Mouse (Mus musculus) thymus, postnatal 10 days (tissue): ENCODE results near the gene Nuak2.

Experiments used
- DNase-seq, 2 experiments: peaks; one replicate each; pipeline ENCODE4 v3.0.0; 2021; ENCODE audit warnings: low spot score in 2 of 2

Gene Nuak2

DNA sequence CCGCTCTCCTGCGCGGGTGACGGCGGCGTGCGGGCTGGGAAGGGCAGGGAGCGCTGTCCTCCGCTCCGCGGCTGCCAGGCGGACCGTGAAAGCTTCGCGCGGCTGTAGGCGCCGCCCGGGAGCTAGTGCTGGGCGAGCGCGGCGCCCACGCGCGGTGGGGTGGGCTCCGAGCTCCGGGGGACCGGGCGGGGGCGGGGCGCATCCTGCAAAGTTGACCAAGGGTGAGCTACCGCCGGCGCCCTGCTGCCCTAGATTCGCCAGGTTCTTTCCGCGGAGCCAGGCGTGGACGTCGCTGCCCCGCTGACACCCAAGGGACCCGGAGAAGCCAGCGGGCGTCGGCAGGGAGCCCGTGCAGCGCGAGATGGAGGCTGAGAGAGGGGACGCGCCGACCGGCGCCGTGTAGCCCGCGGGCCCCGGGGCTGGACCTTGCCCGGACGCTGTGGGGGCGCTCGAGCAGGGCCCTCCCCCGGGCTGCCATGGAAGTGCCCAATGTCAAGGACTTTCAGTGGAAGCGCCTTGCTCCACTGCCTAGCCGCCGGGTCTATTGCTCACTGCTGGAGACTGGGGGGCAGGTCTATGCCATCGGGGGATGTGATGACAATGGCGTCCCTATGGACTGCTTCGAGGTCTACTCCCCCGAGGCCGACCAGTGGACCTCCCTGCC is 17.0 kb upstream of the Nuak2 start:
- no peak for DNase-seq

DNA sequence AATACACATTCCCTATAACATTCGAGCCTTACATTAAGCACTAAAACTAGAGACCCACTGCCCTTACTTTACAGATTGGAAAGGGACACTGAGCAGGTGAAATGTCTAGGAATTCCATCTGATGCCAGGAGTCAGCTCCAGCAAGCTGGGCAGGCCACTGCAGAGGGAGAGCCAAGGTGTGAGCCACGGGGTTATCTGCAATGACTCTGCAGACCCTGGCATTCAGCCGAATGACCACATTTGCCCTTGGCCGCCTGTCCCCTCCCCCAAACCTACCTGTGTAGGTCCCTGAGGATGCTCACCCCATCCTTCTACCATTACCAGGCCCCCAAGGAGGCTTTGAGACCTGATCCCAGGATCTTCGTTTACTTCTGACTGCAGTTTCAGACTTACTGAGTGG is 16.2 kb upstream of the Nuak2 start:
- no peak for DNase-seq

GRCm38 (mm10) chr1:132301242-132301641 is 14.7 kb upstream of the Nuak2 start:
- DNase-seq, result no peak

GRCm38 (mm10) chr1:132302341-132302866 is 13.5 kb upstream of the Nuak2 start:
- DNase-seq, result no peak

- DNase-seq, result no peak
Measured at GRCm38 (mm10) chr1:132304618-132305214, 11.2 kb upstream of the Nuak2 start.

DNA sequence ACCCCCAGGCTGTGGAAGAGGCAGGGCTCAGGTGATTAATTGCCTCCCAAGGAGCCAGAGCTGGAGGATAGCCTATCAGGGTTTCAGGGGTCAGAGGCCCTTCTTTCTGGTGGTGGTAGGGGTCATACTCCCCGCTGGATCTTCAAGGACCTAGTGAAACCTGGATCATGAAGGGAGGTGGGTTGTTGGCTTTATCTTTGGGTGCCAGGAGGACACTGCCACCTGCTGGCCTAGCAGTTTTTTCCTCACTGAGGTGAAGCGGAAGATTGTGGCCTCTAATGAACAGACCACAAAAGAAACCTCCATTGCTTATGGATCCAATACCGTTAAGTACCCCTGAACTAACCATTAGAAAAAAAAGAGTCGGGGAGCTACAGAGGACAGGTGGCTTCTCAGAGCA is 9.8 kb upstream of the Nuak2 start:
- peak in 1 of 2 experiments; percentile 35 for DNase-seq

DNA sequence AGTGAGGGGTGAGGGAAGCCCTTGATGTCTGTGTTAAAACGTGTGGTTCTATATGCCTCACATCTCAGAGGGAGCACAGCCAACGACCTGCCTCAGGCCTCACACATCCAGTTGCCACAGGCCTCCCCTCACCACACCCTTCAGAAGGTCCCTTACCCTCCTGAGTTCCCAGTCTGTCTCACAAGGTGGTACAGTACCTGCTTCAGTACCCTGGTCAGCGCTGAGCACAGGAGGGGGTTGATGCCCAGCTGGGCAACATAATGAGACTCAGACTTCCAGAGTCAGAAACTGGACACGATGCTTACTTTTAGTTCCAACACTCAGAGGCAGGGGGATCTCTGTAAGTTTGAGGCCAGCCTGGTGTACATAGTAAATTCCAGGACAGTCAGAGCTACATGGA is 9.1 kb upstream of the Nuak2 start:
- no peak for DNase-seq

DNA sequence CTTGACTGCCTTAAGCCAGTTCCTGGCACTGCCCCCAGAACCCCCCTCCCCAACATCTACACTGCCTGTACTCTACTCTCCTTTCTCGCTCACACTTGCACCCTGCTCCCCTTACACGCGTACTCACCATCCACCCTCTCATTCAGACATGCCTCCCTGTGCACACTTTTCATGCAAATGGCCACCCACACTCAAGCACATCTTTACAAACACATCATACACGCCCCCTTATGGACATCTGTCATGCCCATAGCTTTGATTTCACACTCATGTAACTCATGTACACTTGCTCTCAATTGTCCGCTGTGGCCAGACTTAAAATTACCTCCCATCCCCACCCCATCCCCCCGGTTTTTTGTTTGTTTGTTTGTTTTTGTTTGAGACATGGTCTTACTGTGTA is 8.0 kb upstream of the Nuak2 start:
- DNase-seq, result no peak

GRCm38 (mm10) chr1:132308674-132309073 is 7.3 kb upstream of the Nuak2 start:
- no peak for DNase-seq

- no peak for DNase-seq
Measured at GRCm38 (mm10) chr1:132310754-132311153, 5.2 kb upstream of the Nuak2 start.

GRCm38 (mm10) chr1:132311174-132311859 is 4.6 kb upstream of the Nuak2 start:
- DNase-seq, result no peak

DNA sequence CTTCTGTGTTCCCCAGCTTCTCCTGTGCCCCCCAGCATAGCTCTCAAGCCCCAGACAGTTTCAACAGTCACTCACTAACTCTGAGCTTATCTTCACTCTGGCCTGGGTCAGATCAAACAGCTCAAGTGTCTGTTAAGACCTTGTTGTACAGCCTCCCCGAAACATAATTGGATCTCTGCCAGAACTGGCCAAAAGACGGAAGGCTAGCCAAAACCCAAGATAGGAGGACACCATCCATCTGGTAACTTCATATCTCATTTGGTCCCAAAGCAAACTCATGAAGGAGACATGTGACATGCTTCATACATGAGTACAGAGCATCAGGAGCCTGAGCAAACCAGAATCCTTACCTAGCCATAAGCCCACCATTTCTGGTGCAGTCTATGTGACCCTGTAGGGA is 3.9 kb upstream of the Nuak2 start:
- DNase-seq, result no peak

DNA sequence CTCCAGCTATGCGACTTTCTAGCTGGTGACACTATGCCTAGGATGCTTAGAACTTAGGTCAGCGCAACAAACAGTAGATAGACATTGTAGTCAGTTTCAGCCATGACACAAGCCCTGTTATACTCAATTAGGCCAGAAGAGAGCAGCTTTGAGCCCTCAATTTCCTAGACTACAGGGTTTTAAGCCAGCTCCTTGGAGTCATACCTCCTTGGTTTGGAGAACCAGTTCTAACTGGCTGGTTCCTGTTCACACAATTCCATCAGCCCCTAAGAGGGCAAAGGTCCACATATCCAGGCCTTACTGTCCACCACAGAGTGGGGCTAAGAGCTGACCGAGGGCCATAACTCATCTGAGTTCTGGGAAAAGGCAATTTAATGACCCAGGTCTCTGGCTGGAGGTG is 3.2 kb upstream of the Nuak2 start:
- DNase-seq, result peak in 1 of 2 experiments; percentile 33

GRCm38 (mm10) chr1:132316625-132316994 is 684 bp downstream of the Nuak2 start:
- no peak for DNase-seq

- no peak for DNase-seq
Measured at GRCm38 (mm10) chr1:132317413-132317812, 1.5 kb downstream of the Nuak2 start.

DNA sequence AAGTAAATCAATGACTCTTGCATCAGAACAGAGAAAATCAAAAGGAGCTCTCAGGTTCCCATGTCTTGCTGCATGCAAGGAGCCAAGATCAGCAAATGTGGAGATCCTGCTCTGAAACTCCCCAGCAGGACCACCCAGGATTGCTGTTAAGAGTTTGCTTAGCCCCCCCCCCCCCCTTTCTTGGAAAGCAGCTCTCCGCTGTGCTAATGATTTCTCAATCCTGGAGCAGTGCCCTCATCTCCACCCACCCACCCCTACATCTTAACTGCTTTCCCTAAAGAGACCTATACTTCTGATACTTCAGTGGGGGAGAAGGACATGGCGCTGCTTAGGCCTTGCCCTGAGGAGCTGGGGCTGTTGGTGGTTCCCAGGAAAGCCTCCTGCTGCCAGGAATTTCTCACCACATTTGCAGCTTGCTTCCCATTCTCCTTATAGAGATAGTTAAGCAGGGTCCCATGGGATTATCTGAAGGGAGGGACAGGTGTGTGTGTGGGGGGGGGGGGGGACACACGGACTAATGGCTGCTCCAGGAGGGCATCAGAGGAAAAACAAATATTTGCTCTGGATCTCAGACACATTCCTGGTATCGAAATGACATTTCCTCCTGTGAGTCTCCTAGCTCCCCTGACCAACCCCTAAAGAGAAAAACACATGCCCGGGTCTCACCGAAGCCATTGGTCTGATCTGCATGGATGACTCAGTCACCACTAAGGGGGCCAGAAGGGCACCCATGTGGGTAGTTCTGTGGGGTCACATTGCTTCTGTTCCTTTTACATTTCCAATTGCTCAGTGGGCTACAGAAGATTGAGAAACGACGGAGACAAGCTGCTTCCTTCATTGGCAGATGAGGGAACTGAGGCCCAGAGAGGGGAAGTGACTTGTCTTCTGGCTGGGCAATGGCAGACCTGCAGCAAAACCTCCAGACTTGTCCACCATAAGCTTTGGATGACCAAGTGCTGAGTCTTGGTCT is 2.3 kb downstream of the Nuak2 start:
- no peak for DNase-seq

DNA sequence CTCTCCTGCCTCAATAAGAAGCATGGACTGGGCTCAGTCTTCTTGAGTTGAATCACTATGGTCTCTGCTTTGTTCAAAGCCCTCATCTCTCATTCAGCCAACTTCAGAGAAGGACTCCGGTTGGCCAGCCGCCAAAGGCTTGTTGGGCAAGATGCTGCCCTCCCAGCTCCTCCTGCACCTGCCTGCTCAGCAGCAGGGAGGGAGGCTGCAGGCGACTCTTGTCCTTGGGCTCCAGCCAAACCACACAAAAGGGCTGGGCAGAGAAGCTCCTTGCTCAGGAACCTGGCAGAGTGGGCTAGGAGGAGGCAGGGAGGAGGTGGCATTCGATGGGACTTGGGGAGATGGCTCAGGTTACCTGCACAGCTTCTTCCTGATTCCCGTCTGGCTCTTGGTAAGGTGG is 3.3 kb downstream of the Nuak2 start:
- DNase-seq, result no peak

DNA sequence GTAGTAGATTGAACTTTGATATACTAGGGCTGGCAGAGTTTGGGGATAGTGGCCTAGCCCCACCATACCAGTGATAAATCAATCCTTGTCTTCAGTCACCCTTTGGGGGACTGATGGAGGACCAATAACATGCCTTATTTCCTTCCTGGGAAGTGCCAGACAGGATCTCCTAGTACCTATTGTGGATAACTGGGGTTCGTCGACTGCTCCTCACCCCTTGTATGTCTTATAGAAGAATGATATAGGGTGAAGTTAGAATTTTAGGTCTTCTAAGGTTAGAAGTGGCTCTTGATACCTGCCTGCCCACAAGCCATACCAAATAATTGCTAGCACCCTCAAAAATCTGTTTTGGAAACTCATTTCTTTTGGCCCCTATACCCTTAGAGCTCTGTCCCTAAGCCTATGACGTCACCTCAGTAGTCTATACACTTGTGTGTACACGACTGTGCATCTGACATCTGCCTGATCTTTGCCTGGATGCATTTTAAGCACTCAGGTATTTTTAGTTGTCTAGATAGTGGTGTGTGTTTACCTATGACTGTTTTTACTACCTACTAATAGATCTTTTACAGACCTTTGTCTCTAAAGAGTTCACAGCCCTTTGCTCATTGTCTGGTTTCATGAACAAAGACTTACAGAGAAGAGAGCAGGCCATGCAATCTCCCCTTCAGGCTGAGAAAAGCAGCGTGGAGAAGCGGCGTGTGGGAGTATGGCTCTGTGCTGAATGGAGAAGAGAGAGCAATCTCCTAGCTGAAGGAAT is 6.1 kb downstream of the Nuak2 start:
- no peak for DNase-seq

DNA sequence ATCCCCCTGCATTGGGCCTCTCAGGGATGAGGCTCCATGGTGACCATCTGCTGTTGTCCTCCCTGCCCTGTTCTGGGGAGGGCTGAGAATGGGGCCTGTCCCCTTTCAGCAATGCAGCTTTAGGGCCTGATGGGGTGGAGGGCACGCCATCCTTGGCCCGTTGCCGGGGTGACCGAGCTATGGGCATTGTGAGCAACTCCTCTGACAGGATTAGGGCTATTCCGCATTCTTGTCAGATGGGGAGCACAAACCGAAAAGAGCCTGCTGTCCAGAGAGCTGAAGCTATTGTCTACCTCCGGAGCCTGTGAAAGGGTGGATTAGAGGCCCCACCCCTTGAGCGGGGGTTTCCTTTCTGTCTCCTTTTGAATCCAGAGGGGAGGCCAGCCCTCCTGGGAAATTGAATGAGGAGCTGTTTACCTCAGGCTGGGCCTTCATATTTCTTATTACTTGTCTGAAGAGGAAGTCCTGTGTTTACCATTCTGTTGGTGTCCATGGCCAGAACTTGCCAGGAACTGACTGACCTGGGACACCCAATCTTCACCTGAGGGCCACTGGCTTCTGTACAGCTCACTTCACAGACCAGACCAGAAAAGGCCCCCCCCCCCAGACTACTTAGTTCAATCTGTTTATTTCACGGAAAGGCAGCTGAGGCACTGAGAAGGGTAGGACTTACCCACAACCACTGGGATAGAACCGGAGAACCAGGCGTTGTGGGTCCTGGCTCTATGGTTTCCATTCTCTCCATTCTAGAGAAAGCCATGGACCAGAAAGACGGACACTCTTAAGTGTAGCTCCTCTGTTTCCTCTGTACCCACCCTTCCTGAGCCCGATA is 7.0 kb downstream of the Nuak2 start:
- DNase-seq, result no peak

- DNase-seq, result no peak
Measured at GRCm38 (mm10) chr1:132326777-132327176, 10.9 kb downstream of the Nuak2 start.
